Mouse (Mus musculus): ENCODE results near the gene Piwil1.

DNA sequence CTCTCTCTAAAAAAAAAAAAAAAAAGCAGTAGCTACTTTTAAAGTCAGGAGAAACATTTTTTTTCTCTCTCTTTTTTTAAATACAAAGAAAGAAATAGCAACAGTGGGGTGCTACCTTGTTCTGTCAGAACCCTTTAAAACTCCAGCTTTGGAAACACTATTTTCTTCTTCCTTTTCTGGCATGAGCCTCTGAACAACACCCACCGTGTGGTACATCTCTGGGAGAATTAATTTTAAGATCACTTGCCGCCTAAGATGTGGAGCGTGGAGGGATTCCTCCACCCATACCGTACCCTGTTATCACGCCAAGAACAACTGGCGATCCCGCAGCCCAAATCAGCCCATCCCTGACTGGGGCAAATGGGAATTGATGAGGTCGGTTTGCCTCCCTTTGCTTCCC lies 42.2 kb upstream of the Piwil1 start:
- TF ChIP-seq CTCF (IDR thresholded peaks at IDR 0.05; ENCODE audit: insufficient read depth, low read length) (no peak), POLR2A (IDR thresholded peaks at IDR 0.05; ENCODE audit: borderline replicate concordance, extremely low read depth, low read depth, low read length) (no peak)

All from lung, adult 2 months (tissue).